Mouse (Mus musculus) stomach, postnatal 0 days (tissue): ENCODE results near the gene Tbc1d9. TPM values are rescaled to one million over a fixed set of nuclear protein-coding genes. Genes with fewer than 3 reads are reported as not detected.
A peak's percentile ranks its signal among the peaks of the same experiment; 100 is the strongest.

Source experiments
- ATAC-seq: fragments of 200-750 bp; cut with Nextera tagmentation; 2 replicates; pipeline ENCODE4 v1.8.0; 2017; ENCODE audit not compliant: low FRiP score, low TSS enrichment
- DNase-seq: peaks from one replicate; pipeline ENCODE4 v3.0.0-alpha.2; 2016; ENCODE audit warnings: low spot score
- H3K27ac ChIP-seq: fragments of 300-500 bp; sonication (generic); replicated peaks from 2 replicates; pipeline ENCODE4 v1.5.1; 2014; ENCODE audit warnings: mild to moderate bottlenecking, control low read depth
- H3K27me3 ChIP-seq: fragments of 300-500 bp; sonication (generic); 2 replicates; pipeline ENCODE4 v1.6.1; 2014; ENCODE audit warnings: low read length; ENCODE audit not compliant: control insufficient read depth, insufficient read depth
- H3K36me3 ChIP-seq: fragments of 300-500 bp; sonication (generic); 2 replicates; pipeline ENCODE4 v1.6.1; 2014; ENCODE audit warnings: low read length, mixed read lengths; ENCODE audit not compliant: control insufficient read depth, insufficient read depth
- H3K4me1 ChIP-seq: fragments of 300-500 bp; sonication (generic); replicated peaks from 2 replicates; pipeline ENCODE4 v1.6.1; 2014; ENCODE audit warnings: antibody characterized with exemption; ENCODE audit not compliant: control insufficient read depth, insufficient read depth
- H3K4me2 ChIP-seq: fragments of 300-500 bp; sonication (generic); replicated peaks from 2 replicates; pipeline ENCODE4 v1.6.1; 2014; ENCODE audit warnings: low read depth, mild to moderate bottlenecking, control low read depth, moderate library complexity
- H3K4me3 ChIP-seq: fragments of 300-500 bp; sonication (generic); 2 replicates; pipeline ENCODE4 v1.5.1; 2014; ENCODE audit warnings: low read depth, low read length, control low read depth
- H3K9ac ChIP-seq: fragments of 300-500 bp; sonication (generic); 2 replicates; pipeline ENCODE4 v1.6.1; 2014; ENCODE audit warnings: mild to moderate bottlenecking, low read length, control low read depth, mixed read lengths
- H3K9me3 ChIP-seq: fragments of 300-500 bp; sonication (generic); 2 replicates; pipeline ENCODE4 v1.6.1; 2016; ENCODE audit warnings: low read length; ENCODE audit not compliant: control insufficient read depth
- CTCF ChIP-seq: IDR thresholded peaks from 2 replicates; pipeline ENCODE4 v1.5.1; 2016; ENCODE audit warnings: antibody characterized with exemption, low read depth, mild to moderate bottlenecking, moderate library complexity
- EP300 ChIP-seq: optimal IDR thresholded peaks from 2 replicates; pipeline ENCODE3; 2016; ENCODE audit warnings: antibody characterized with exemption
- WGBS: fragments of 180-500 bp; shearing (Covaris S2); extraction: QIAGEN DNeasy Blood & Tissue Kit; methylation state at CpG from one replicate; pipeline ENCODE4 v1.1.7; 2014; 5-methylcytosine and 5-hydroxymethylcytosine counted together
- polyA plus RNA-seq: library from polyadenylated mRNA; unstranded; fragments of >200 nt; fragmentation: Nextera tagmentation; extraction: Ambion mirVana; gene quantifications from 2 replicates; pipeline ENCODE4 v1.2.1, GENCODE M21; 2015

The Tbc1d9 gene
- polyA plus RNA-seq, 1 experiment from 2014 or later: 2.6 TPM

GRCm38 (mm10) chr8:83145421-83145820 lies 19.7 kb upstream of the Tbc1d9 start:
- no peaks in the 10 kb centered on the region for H3K4me1 ChIP-seq
- no peaks in the 10 kb centered on the region for H3K9me3 ChIP-seq
- no peaks in the 10 kb centered on the region for H3K36me3 ChIP-seq
- DNase-seq (no peak), ATAC-seq (no peak)
- H3K4me2 ChIP-seq: no peak overlapping the region
- H3K27me3 ChIP-seq: no peaks in the 10 kb centered on the region
- H3K27ac ChIP-seq: no peak overlapping the region
- no peak for TF ChIP-seq EP300
- no peak for TF ChIP-seq CTCF
- no peak overlapping the region for H3K4me3 ChIP-seq
- 47% methylated on average over 3 of the region's 3 CpGs for WGBS
- no peak overlapping the region for H3K9ac ChIP-seq

GRCm38 (mm10) chr8:83149124-83149523 lies 16.0 kb upstream of the Tbc1d9 start:
- Histone ChIP-seq H3K27ac (no peak overlapping the region), H3K4me3 (no peak overlapping the region), H3K27me3 (no peaks in the 10 kb centered on the region), H3K9ac (no peak overlapping the region), H3K9me3 (no peaks in the 10 kb centered on the region), H3K36me3 (no peaks in the 10 kb centered on the region), H3K4me1 (no peaks in the 10 kb centered on the region), H3K4me2 (no peak overlapping the region)
- peak; percentile 72 for ATAC-seq
- no peak for TF ChIP-seq EP300
- TF ChIP-seq CTCF: no peak
- WGBS: 80% methylated on average over 6 of the region's 6 CpGs
- no peak for DNase-seq

- no peak overlapping the region for H3K27ac ChIP-seq
- no peak overlapping the region for H3K4me2 ChIP-seq
- no peak for TF ChIP-seq EP300
- no peak for TF ChIP-seq CTCF
- no peak overlapping the region for H3K4me3 ChIP-seq
- ATAC-seq (no peak), DNase-seq (no peak)
- no peaks in the 10 kb centered on the region for H3K36me3 ChIP-seq
- no peaks in the 10 kb centered on the region for H3K9me3 ChIP-seq
- 70% methylated on average over 1 of the region's 2 CpGs for WGBS
- H3K9ac ChIP-seq: no peak overlapping the region
- no peaks in the 10 kb centered on the region for H3K4me1 ChIP-seq
- no peaks in the 10 kb centered on the region for H3K27me3 ChIP-seq
Observed at GRCm38 (mm10) chr8:83152055-83152454, 13.1 kb upstream of the Tbc1d9 start.

DNA sequence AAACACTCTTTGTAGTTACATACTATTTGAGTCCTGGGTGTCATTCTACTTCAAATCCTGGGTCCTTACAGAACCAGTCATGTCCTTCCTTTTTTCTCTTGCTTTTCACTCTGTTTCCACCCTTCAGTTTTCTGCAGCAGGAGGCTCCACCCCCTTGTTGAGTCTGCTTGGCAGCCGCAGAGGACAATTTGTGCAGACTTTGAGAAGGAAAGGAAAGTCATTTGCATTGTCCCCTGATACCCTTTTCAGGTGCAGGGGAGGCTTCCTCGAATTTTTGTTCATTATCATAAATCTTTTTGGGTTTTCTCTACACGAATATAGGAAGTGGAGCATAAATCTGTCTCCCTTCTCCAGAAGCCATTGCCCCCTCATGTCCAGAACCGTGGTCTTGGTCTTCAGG lies 12.7 kb upstream of the Tbc1d9 start:
- H3K9me3 ChIP-seq: no peaks in the 10 kb centered on the region
- no peak overlapping the region for H3K4me3 ChIP-seq
- H3K4me2 ChIP-seq: no peak overlapping the region
- H3K9ac ChIP-seq: no peak overlapping the region
- WGBS: 53% methylated on average over 4 of the region's 4 CpGs
- H3K36me3 ChIP-seq: no peaks in the 10 kb centered on the region
- H3K4me1 ChIP-seq: no peaks in the 10 kb centered on the region
- TF ChIP-seq CTCF (no peak), EP300 (no peak)
- H3K27me3 ChIP-seq: no peaks in the 10 kb centered on the region
- H3K27ac ChIP-seq: no peak overlapping the region
- no peak for ATAC-seq
- DNase-seq: no peak

GRCm38 (mm10) chr8:83155110-83155509 lies 10.0 kb upstream of the Tbc1d9 start:
- ATAC-seq (no peak), DNase-seq (no peak)
- H3K36me3 ChIP-seq: no peaks in the 10 kb centered on the region
- TF ChIP-seq CTCF (no peak), EP300 (no peak)
- H3K27ac ChIP-seq: no peak overlapping the region
- H3K4me1 ChIP-seq: no peaks in the 10 kb centered on the region
- no peak overlapping the region for H3K9ac ChIP-seq
- no peak overlapping the region for H3K4me2 ChIP-seq
- 21% methylated on average over 4 of the region's 4 CpGs for whole genome bisulfite sequencing
- no peaks in the 10 kb centered on the region for H3K9me3 ChIP-seq
- H3K4me3 ChIP-seq: no peak overlapping the region
- no peaks in the 10 kb centered on the region for H3K27me3 ChIP-seq

GRCm38 (mm10) chr8:83158971-83159370 lies 6.2 kb upstream of the Tbc1d9 start:
- no peaks in the 10 kb centered on the region for H3K9me3 ChIP-seq
- H3K36me3 ChIP-seq: no peaks in the 10 kb centered on the region
- no peak for ATAC-seq
- H3K4me2 ChIP-seq: no peak overlapping the region
- H3K27ac ChIP-seq: no peak overlapping the region
- no peak for DNase-seq
- TF ChIP-seq EP300 (no peak), CTCF (no peak)
- H3K9ac ChIP-seq: no peak overlapping the region
- H3K4me3 ChIP-seq: no peak overlapping the region
- H3K4me1 ChIP-seq: no peaks in the 10 kb centered on the region
- WGBS: 58% methylated on average over 3 of the region's 3 CpGs
- H3K27me3 ChIP-seq: no peaks in the 10 kb centered on the region
